Mouse (Mus musculus): ENCODE data around the gene Olfr527. TPM values are rescaled to one million over a fixed set of nuclear protein-coding genes. Genes with fewer than 3 reads are reported as not detected.

Gene Olfr527
- not detected in 2 replicates for polyA plus RNA-seq (2015; fragmentation: Nextera tagmentation; extraction: Ambion mirVana)

- H3K27me3 ChIP-seq (replicated peaks; ENCODE audit: control insufficient read depth, insufficient read depth, low read length) = no peaks in the 10 kb centered on the region
- no peak within 1 kb of the TSS for H3K9ac ChIP-seq (ENCODE audit: low read depth, low read length)
- ATAC-seq = no peak
- no peak within 1 kb of the TSS for H3K27ac ChIP-seq (ENCODE audit: low read depth, low read length)
- WGBS = 75% methylated on average over 2 of the region's 2 CpGs
- TF ChIP-seq CTCF (IDR thresholded peaks at IDR 0.05; ENCODE audit: low read depth) = no peak
- H3K4me3 ChIP-seq (ENCODE audit: low read depth, low read length) = no peak within 1 kb of the TSS
- no peaks in the 10 kb centered on the region for H3K4me1 ChIP-seq (replicated peaks; ENCODE audit: control insufficient read depth, insufficient read depth, low read length)
- H3K4me2 ChIP-seq (replicated peaks; ENCODE audit: low read depth) = no peak within 1 kb of the TSS
- no peaks in the 10 kb centered on the region for H3K9me3 ChIP-seq (ENCODE audit: control insufficient read depth)
- H3K36me3 ChIP-seq (ENCODE audit: control insufficient read depth, insufficient read depth) = no peaks in the 10 kb centered on the region
These were observed at the start of gene Olfr527 for GRCm38 (mm10) chr7:140333717-140334116. Olfr527 (plus strand) TSS chr7:140334017.

- 77% methylated on average over 9 of the region's 9 CpGs for WGBS
- Histone ChIP-seq H3K27ac (ENCODE audit: low read depth, low read length) (no peak overlapping the region), H3K4me2 (replicated peaks; ENCODE audit: low read depth) (no peak overlapping the region), H3K36me3 (ENCODE audit: control insufficient read depth, insufficient read depth) (no peaks in the 10 kb centered on the region), H3K9me3 (ENCODE audit: control insufficient read depth) (no peaks in the 10 kb centered on the region), H3K27me3 (replicated peaks; ENCODE audit: control insufficient read depth, insufficient read depth, low read length) (no peaks in the 10 kb centered on the region), H3K9ac (ENCODE audit: low read depth, low read length) (no peak overlapping the region), H3K4me1 (replicated peaks; ENCODE audit: control insufficient read depth, insufficient read depth, low read length) (no peaks in the 10 kb centered on the region), H3K4me3 (ENCODE audit: low read depth, low read length) (no peak overlapping the region)
- ATAC-seq = no peak
- TF ChIP-seq CTCF (IDR thresholded peaks at IDR 0.05; ENCODE audit: low read depth) = no peak
These were observed 38.1 kb upstream of the Olfr527 start for GRCm38 (mm10) chr7:140295746-140296145.

DNA sequence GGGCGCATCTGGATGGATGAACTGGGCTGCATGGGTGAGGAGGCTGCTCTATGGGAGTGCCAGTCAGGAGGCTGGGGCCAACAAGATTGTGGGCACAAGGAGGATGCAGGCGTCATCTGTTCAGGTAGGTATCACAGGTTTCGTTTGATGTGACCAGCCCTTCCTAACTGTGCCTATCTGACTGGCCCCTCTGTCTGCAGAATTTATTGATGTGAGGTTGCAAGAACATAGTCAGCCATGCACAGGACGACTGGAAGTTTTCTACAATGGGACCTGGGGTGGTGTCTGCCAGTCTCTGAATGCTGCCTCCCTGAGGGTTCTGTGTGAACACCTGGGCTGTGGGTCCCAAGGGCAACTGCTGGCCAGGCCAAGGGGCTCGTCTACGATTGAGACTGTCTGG, 36.9 kb upstream of the Olfr527 start:
- Histone ChIP-seq H3K9ac (ENCODE audit: low read depth, low read length) (no peak overlapping the region), H3K36me3 (ENCODE audit: control insufficient read depth, insufficient read depth) (no peaks in the 10 kb centered on the region), H3K4me1 (replicated peaks; ENCODE audit: control insufficient read depth, insufficient read depth, low read length) (no peaks in the 10 kb centered on the region), H3K4me3 (ENCODE audit: low read depth, low read length) (no peak overlapping the region), H3K4me2 (replicated peaks; ENCODE audit: low read depth) (no peak overlapping the region), H3K27me3 (replicated peaks; ENCODE audit: control insufficient read depth, insufficient read depth, low read length) (no peaks in the 10 kb centered on the region), H3K27ac (ENCODE audit: low read depth, low read length) (no peak overlapping the region), H3K9me3 (ENCODE audit: control insufficient read depth) (no peaks in the 10 kb centered on the region)
- no peak for ATAC-seq
- TF ChIP-seq CTCF (IDR thresholded peaks at IDR 0.05; ENCODE audit: low read depth) = no peak
- 74% methylated on average over 6 of the region's 6 CpGs for WGBS

DNA sequence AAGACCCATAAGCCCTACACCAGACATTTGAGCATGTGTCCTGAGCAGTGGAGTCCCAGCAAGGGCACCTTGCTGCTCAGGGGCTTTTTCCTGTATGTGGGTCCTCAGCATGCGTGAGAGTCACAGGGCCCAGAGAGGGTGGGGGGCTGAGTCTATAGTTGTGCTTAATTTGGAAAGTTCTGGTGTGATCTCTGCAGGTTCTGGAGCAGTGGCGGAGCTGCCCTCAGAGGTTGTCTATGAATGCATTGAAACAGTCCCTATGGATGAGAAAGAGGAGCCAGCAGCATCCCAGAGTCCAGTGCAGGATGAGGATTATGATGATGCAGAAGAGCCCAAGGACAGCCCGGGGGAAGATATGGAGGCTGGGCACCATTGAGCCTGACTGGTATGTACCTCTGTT, 34.4 kb upstream of the Olfr527 start:
- H3K4me1 ChIP-seq (replicated peaks; ENCODE audit: control insufficient read depth, insufficient read depth, low read length) = no peaks in the 10 kb centered on the region
- H3K4me3 ChIP-seq (ENCODE audit: low read depth, low read length) = no peak overlapping the region
- no peak overlapping the region for H3K27ac ChIP-seq (ENCODE audit: low read depth, low read length)
- H3K27me3 ChIP-seq (replicated peaks; ENCODE audit: control insufficient read depth, insufficient read depth, low read length) = no peaks in the 10 kb centered on the region
- no peak overlapping the region for H3K4me2 ChIP-seq (replicated peaks; ENCODE audit: low read depth)
- ATAC-seq = no peak
- TF ChIP-seq CTCF (IDR thresholded peaks at IDR 0.05; ENCODE audit: low read depth) = no peak
- WGBS = 80% methylated on average over 3 of the region's 3 CpGs
- no peaks in the 10 kb centered on the region for H3K9me3 ChIP-seq (ENCODE audit: control insufficient read depth)
- no peaks in the 10 kb centered on the region for H3K36me3 ChIP-seq (ENCODE audit: control insufficient read depth, insufficient read depth)
- no peak overlapping the region for H3K9ac ChIP-seq (ENCODE audit: low read depth, low read length)

DNA sequence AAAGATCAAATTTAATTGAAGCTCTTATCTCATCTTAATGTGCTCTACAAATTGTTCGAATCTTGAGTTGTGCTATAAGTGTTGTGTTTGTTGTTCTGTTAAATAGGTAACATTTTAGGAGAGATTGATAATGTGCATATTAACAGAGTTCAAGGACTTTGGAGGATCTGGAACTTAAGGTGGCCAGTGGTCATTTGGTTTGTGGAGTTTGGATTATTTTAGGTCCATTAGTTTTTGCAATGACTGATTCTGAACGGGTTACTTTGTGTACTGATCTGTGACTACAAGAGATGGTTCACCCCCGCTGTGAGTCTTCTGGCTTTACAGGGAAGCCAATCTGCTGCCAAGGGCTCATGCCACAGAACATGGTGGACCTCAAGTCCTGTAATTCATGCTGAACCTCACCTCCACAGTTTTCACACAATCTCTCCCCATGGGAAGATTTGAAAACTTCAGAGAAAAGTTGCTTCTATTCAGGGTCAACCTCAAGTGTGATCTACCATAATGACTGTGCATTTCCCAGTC, 13.9 kb upstream of the Olfr527 start:
- no peak for ATAC-seq

GRCm38 (mm10) chr7:140320558-140320957, 13.3 kb upstream of the Olfr527 start, which contains the start of gene Olfr525:
Olfr525 (plus strand) TSS chr7:140320858.
- H3K4me3 ChIP-seq (ENCODE audit: low read depth, low read length) = no peak within 1 kb of the TSS
- no peak for TF ChIP-seq CTCF (IDR thresholded peaks at IDR 0.05; ENCODE audit: low read depth)
- H3K36me3 ChIP-seq (ENCODE audit: control insufficient read depth, insufficient read depth) = no peaks in the 10 kb centered on the region
- WGBS = 47% methylated on average over 1 of the region's 1 CpGs
- no peaks in the 10 kb centered on the region for H3K4me1 ChIP-seq (replicated peaks; ENCODE audit: control insufficient read depth, insufficient read depth, low read length)
- no peak within 1 kb of the TSS for H3K27ac ChIP-seq (ENCODE audit: low read depth, low read length)
- no peak within 1 kb of the TSS for H3K4me2 ChIP-seq (replicated peaks; ENCODE audit: low read depth)
- H3K9ac ChIP-seq (ENCODE audit: low read depth, low read length) = no peak within 1 kb of the TSS
- no peaks in the 10 kb centered on the region for H3K9me3 ChIP-seq (ENCODE audit: control insufficient read depth)
- H3K27me3 ChIP-seq (replicated peaks; ENCODE audit: control insufficient read depth, insufficient read depth, low read length) = no peaks in the 10 kb centered on the region
- no peak for ATAC-seq

More for the DNA sequence above, 13.9 kb upstream of the Olfr527 start:
- Histone ChIP-seq H3K27me3 (replicated peaks; ENCODE audit: control insufficient read depth, insufficient read depth, low read length) (no peaks in the 10 kb centered on the region), H3K36me3 (ENCODE audit: control insufficient read depth, insufficient read depth) (no peaks in the 10 kb centered on the region), H3K9me3 (ENCODE audit: control insufficient read depth) (no peaks in the 10 kb centered on the region), H3K9ac (ENCODE audit: low read depth, low read length) (no peak overlapping the region), H3K4me1 (replicated peaks; ENCODE audit: control insufficient read depth, insufficient read depth, low read length) (no peaks in the 10 kb centered on the region), H3K4me2 (replicated peaks; ENCODE audit: low read depth) (no peak overlapping the region), H3K4me3 (ENCODE audit: low read depth, low read length) (no peak overlapping the region), H3K27ac (ENCODE audit: low read depth, low read length) (no peak overlapping the region)
- TF ChIP-seq CTCF (IDR thresholded peaks at IDR 0.05; ENCODE audit: low read depth) = no peak
- WGBS = 83% methylated on average over 3 of the region's 3 CpGs

- H3K27ac ChIP-seq (ENCODE audit: low read depth, low read length) = no peak overlapping the region
- H3K4me2 ChIP-seq (replicated peaks; ENCODE audit: low read depth) = no peak overlapping the region
- no peak for ATAC-seq
- no peaks in the 10 kb centered on the region for H3K9me3 ChIP-seq (ENCODE audit: control insufficient read depth)
- H3K4me3 ChIP-seq (ENCODE audit: low read depth, low read length) = no peak overlapping the region
- no peak overlapping the region for H3K9ac ChIP-seq (ENCODE audit: low read depth, low read length)
- H3K27me3 ChIP-seq (replicated peaks; ENCODE audit: control insufficient read depth, insufficient read depth, low read length) = no peaks in the 10 kb centered on the region
- H3K36me3 ChIP-seq (ENCODE audit: control insufficient read depth, insufficient read depth) = no peaks in the 10 kb centered on the region
- no peak for TF ChIP-seq CTCF (IDR thresholded peaks at IDR 0.05; ENCODE audit: low read depth)
- H3K4me1 ChIP-seq (replicated peaks; ENCODE audit: control insufficient read depth, insufficient read depth, low read length) = no peaks in the 10 kb centered on the region
These were observed 12.7 kb upstream of the Olfr527 start for GRCm38 (mm10) chr7:140321135-140321534.

Data from intestine, postnatal 0 days (tissue).